Mouse (Mus musculus) midbrain, embryonic 11.5 days (tissue): Measurements from ENCODE around the gene Tmem109. TPM values are rescaled to one million over a fixed set of nuclear protein-coding genes. Genes with fewer than 3 reads are reported as not detected.

Experiments used
- ATAC-seq: fragments of 200-750 bp; cut with Nextera tagmentation; 2 replicates; pipeline ENCODE4 v1.8.0; 2017; ENCODE audit warnings: moderate TSS enrichment, moderate library complexity; ENCODE audit not compliant: low FRiP score
- DNase-seq: peaks from one replicate; pipeline ENCODE4 v3.0.0; 2015; ENCODE audit warnings: low spot score; ENCODE audit errors: missing footprints
- H3K27ac ChIP-seq: fragments of 300-500 bp; sonication (generic); 2 replicates; pipeline ENCODE4 v1.5.1; 2014; ENCODE audit warnings: low read depth, low read length
- H3K27me3 ChIP-seq: fragments of 300-500 bp; sonication (generic); 2 replicates; pipeline ENCODE4 v1.6.1; 2014; ENCODE audit warnings: mild to moderate bottlenecking, low read length, moderate library complexity, mixed read lengths; ENCODE audit not compliant: control insufficient read depth, insufficient read depth
- H3K36me3 ChIP-seq: fragments of 300-500 bp; sonication (generic); 2 replicates; pipeline ENCODE4 v1.6.1; 2014; ENCODE audit warnings: mild to moderate bottlenecking, low read length, moderate library complexity, mixed read lengths; ENCODE audit not compliant: control insufficient read depth, insufficient read depth
- H3K4me1 ChIP-seq: fragments of 300-500 bp; sonication (generic); 2 replicates; pipeline ENCODE4 v1.6.1; 2014; ENCODE audit warnings: low read length; ENCODE audit not compliant: control insufficient read depth, insufficient read depth
- H3K4me2 ChIP-seq: fragments of 300-500 bp; sonication (generic); 2 replicates; pipeline ENCODE4 v1.6.1; 2014; ENCODE audit warnings: mild to moderate bottlenecking, moderate library complexity
- H3K4me3 ChIP-seq: fragments of 300-500 bp; sonication (generic); 2 replicates; pipeline ENCODE4 v1.5.1; 2014; ENCODE audit warnings: low read depth, low read length
- H3K9ac ChIP-seq: fragments of 300-500 bp; sonication (generic); 2 replicates; pipeline ENCODE4 v1.6.1; 2014; ENCODE audit warnings: low read length
- H3K9me3 ChIP-seq: fragments of 300-500 bp; sonication (generic); 2 replicates; pipeline ENCODE4 v1.6.1; 2016; ENCODE audit warnings: low read length; ENCODE audit not compliant: control insufficient read depth
- WGBS: fragments of 180-500 bp; shearing (Covaris S2); extraction: QIAGEN DNeasy Blood & Tissue Kit; methylation state at CpG from one replicate; pipeline ENCODE4 v1.1.7; 2014; 5-methylcytosine and 5-hydroxymethylcytosine counted together
- polyA plus RNA-seq: library from polyadenylated mRNA; unstranded; fragments of >200 nt; fragmentation: Nextera tagmentation; extraction: Ambion mirVana; gene quantifications from 2 replicates; pipeline ENCODE4 v1.2.1, GENCODE M21; 2014

Gene Tmem109
- polyA plus RNA-seq, 1 experiment from 2014 or later = 41.2 TPM

- no peaks in the 10 kb centered on the region for H3K9me3 ChIP-seq
- H3K4me1 ChIP-seq = no peaks in the 10 kb centered on the region
- no peak for ATAC-seq
- H3K36me3 ChIP-seq = no peaks in the 10 kb centered on the region
- H3K27me3 ChIP-seq = no peaks in the 10 kb centered on the region
- H3K4me3 ChIP-seq = no peak overlapping the region
- H3K9ac ChIP-seq = no peak overlapping the region
- no peak overlapping the region for H3K27ac ChIP-seq
- no peak overlapping the region for H3K4me2 ChIP-seq
- DNase-seq = peak; percentile 73
- WGBS = 81% methylated on average over 2 of the region's 2 CpGs
These were observed 33.1 kb upstream of the Tmem109 start for GRCm38 (mm10) chr19:10914870-10915269.

- 78% methylated on average over 7 of the region's 7 CpGs for WGBS
- H3K4me3 ChIP-seq = no peak overlapping the region
- DNase-seq (peak; percentile 4), ATAC-seq (no peak)
- no peaks in the 10 kb centered on the region for H3K36me3 ChIP-seq
- H3K4me2 ChIP-seq = no peak overlapping the region
- H3K27ac ChIP-seq = no peak overlapping the region
- no peaks in the 10 kb centered on the region for H3K4me1 ChIP-seq
- no peaks in the 10 kb centered on the region for H3K9me3 ChIP-seq
- H3K27me3 ChIP-seq = no peaks in the 10 kb centered on the region
- no peak overlapping the region for H3K9ac ChIP-seq
These were observed 32.5 kb upstream of the Tmem109 start for GRCm38 (mm10) chr19:10914291-10914690.

DNA sequence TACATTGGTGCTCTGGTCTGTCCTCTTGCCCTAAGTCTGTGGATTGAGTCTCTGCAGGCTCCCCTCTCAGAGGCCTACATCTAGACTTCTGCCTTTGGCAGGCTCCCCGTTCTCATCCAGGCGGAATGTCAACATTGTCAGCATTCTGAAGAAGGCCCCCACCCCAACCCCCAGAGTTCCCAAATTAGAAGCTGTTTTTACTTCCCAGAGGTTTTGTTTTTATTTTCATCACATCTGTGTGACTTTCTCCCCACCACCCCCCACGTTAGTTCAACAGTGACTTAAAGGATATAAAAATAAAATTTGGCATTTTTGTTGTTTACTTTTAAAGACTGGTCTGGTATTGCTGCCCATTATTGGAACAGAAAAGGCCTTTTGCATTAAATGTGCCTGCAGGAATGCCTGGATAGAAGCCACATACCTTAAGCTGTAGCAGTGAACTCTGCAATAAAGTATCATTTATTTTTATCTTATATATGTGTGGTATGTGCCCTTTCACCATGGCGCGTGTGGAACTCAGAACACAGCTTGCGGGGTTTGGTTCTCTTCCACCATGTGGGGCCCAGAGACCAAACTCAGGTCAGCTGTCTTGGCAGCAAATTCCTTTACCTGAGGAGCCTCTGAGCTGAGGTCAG lies 27.4 kb upstream of the Tmem109 start:
- H3K27me3 ChIP-seq = no peaks in the 10 kb centered on the region
- H3K27ac ChIP-seq = no peak overlapping the region
- WGBS = 87% methylated on average over 6 of the region's 6 CpGs

DNA sequence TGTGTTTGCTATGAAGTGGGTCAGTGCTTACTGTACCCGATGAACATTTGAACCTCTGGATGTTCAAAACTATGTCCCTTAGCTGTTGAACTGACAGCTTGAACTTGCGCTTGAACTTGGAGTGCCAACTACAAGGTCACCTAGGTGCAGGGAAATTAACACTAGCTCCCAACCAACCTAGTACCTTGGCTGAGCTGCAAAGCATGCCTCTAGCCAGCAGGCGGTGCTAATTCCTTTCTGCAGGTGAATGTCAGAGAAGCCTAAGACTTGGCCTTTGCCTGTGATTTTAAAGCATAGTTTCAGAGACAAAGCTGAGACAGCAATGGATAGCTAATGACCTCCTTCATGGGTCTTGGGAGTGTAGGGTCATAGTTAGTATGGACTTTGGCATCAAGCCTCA lies 26.1 kb upstream of the Tmem109 start:
- WGBS = 57% methylated on average over 3 of the region's 3 CpGs
- ATAC-seq = 0 out of 2 replicates have a peak, but pooled peaks have one; percentile 30
- peaks cover 19% of the 10 kb centered on the region for H3K36me3 ChIP-seq

More for the DNA sequence above, 27.4 kb upstream of the Tmem109 start:
- H3K4me2 ChIP-seq = no peak overlapping the region
- no peak overlapping the region for H3K9ac ChIP-seq
- peaks cover 9% of the 10 kb centered on the region for H3K36me3 ChIP-seq
- H3K4me1 ChIP-seq = no peaks in the 10 kb centered on the region
- H3K4me3 ChIP-seq = no peak overlapping the region
- peak; percentile 86 for DNase-seq
- H3K9me3 ChIP-seq = no peaks in the 10 kb centered on the region
- no peak for ATAC-seq

GRCm38 (mm10) chr19:10905728-10906000 lies 23.9 kb upstream of the Tmem109 start:
- no peaks in the 10 kb centered on the region for H3K9me3 ChIP-seq
- no peak overlapping the region for H3K4me3 ChIP-seq
- DNase-seq (no peak), ATAC-seq (no peak)
- no peaks in the 10 kb centered on the region for H3K4me1 ChIP-seq
- 85% methylated on average over 5 of the region's 5 CpGs for WGBS
- no peak overlapping the region for H3K27ac ChIP-seq
- H3K4me2 ChIP-seq = no peak overlapping the region
- H3K27me3 ChIP-seq = no peaks in the 10 kb centered on the region
- no peak overlapping the region for H3K9ac ChIP-seq
- H3K36me3 ChIP-seq = peaks cover 32% of the 10 kb centered on the region

More for the DNA sequence above, 26.1 kb upstream of the Tmem109 start:
- Histone ChIP-seq H3K27ac (no peak overlapping the region), H3K9me3 (no peaks in the 10 kb centered on the region), H3K4me2 (no peak overlapping the region), H3K27me3 (no peaks in the 10 kb centered on the region), H3K9ac (no peak overlapping the region), H3K4me3 (no peak overlapping the region), H3K4me1 (no peaks in the 10 kb centered on the region)
- DNase-seq = peak; percentile 93

- Histone ChIP-seq H3K36me3 (peaks cover 37% of the 10 kb centered on the region), H3K4me2 (no peak overlapping the region), H3K4me3 (no peak overlapping the region), H3K27me3 (no peaks in the 10 kb centered on the region), H3K9me3 (no peaks in the 10 kb centered on the region), H3K9ac (no peak overlapping the region), H3K4me1 (no peaks in the 10 kb centered on the region), H3K27ac (no peak overlapping the region)
- DNase-seq (no peak), ATAC-seq (no peak)
- 76% methylated on average over 7 of the region's 7 CpGs for WGBS
These were observed 23.3 kb upstream of the Tmem109 start for GRCm38 (mm10) chr19:10904927-10905727.

DNA sequence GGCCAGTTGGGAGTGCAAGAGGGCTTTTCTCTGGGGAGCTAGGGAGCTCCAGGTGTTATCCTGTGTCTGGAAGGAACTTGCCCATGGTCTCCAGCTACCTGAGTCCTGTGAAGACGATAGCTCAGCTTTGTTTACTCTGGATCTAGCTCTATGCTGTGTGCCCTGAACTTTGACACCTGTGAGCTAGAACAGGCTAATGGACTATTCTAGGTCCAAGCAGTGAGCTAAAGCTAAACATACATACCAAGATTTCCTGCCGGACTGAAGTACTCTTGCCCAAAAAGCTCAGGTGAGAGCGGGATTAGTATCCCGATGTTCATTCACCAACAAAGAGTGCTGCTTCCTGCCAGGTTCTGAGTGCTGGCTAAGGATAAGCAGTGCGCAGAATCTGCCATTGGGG lies 22.7 kb upstream of the Tmem109 start:
- H3K9me3 ChIP-seq = no peaks in the 10 kb centered on the region
- peaks cover 37% of the 10 kb centered on the region for H3K36me3 ChIP-seq
- no peaks in the 10 kb centered on the region for H3K27me3 ChIP-seq
- H3K4me1 ChIP-seq = no peaks in the 10 kb centered on the region
- H3K4me2 ChIP-seq = no peak overlapping the region
- H3K27ac ChIP-seq = no peak overlapping the region
- ATAC-seq (no peak), DNase-seq (no peak)
- no peak overlapping the region for H3K9ac ChIP-seq
- WGBS = 97% methylated on average over 5 of the region's 5 CpGs
- no peak overlapping the region for H3K4me3 ChIP-seq

DNA sequence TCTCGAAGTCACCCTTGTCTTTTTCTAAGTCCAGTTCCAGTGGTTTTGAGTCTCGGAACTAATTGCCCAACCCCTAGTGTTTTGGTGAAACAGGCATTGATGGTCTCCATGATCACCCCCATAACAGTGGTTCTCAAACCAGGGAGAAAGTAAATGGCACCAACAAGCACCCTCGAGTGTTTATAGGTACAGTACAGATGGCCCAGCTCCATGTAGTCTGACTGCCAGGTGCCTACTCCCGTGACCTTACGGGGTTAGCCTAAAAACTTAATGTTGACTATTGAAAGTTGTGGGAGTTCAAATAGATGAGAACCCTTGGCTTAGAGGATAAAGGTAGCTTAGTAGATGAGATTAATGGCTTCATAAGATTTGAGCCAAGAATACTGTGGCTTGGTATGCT lies 19.2 kb upstream of the Tmem109 start:
- Histone ChIP-seq H3K4me2 (no peak overlapping the region), H3K4me3 (no peak overlapping the region), H3K36me3 (peaks cover 36% of the 10 kb centered on the region), H3K27me3 (no peaks in the 10 kb centered on the region), H3K4me1 (peaks cover 9% of the 10 kb centered on the region), H3K9me3 (no peaks in the 10 kb centered on the region), H3K9ac (no peak overlapping the region), H3K27ac (no peak overlapping the region)
- no peak for ATAC-seq
- WGBS = 95% methylated on average over 5 of the region's 5 CpGs
- DNase-seq = peak; percentile 66

GRCm38 (mm10) chr19:10900315-10900714 lies 18.5 kb upstream of the Tmem109 start:
- no peak overlapping the region for H3K4me3 ChIP-seq
- H3K4me2 ChIP-seq = no peak overlapping the region
- ATAC-seq (no peak), DNase-seq (peak; percentile 51)
- H3K27me3 ChIP-seq = no peaks in the 10 kb centered on the region
- H3K4me1 ChIP-seq = peaks cover 11% of the 10 kb centered on the region
- no peak overlapping the region for H3K9ac ChIP-seq
- H3K27ac ChIP-seq = no peak overlapping the region
- peaks cover 36% of the 10 kb centered on the region for H3K36me3 ChIP-seq
- 89% methylated on average over 6 of the region's 6 CpGs for WGBS
- H3K9me3 ChIP-seq = no peaks in the 10 kb centered on the region
